Mouse (Mus musculus) embryonic facial prominence, embryonic 12.5 days (tissue): ENCODE measurements around the gene Itga7. TPM values are rescaled to one million over a fixed set of nuclear protein-coding genes. Genes with fewer than 3 reads are reported as not detected.

ENCODE experiments used
- ATAC-seq: fragments of 200-750 bp; cut with Nextera tagmentation; 2 replicates; pipeline ENCODE4 v1.8.0; 2017; ENCODE audit not compliant: insufficient number of reproducible peaks, insufficient read depth, low FRiP score, low TSS enrichment
- H3K27ac ChIP-seq: fragments of 300-500 bp; sonication (generic); 2 replicates; pipeline ENCODE4 v1.5.1; 2016; ENCODE audit warnings: mild to moderate bottlenecking
- H3K27me3 ChIP-seq: fragments of 300-500 bp; sonication (generic); 2 replicates; pipeline ENCODE4 v1.6.1; 2016; ENCODE audit warnings: mild to moderate bottlenecking, moderate library complexity
- H3K36me3 ChIP-seq: fragments of 300-500 bp; sonication (generic); 2 replicates; pipeline ENCODE4 v1.6.1; 2016; ENCODE audit warnings: mild to moderate bottlenecking
- H3K4me1 ChIP-seq: fragments of 300-500 bp; sonication (generic); 2 replicates; pipeline ENCODE4 v1.6.1; 2016
- H3K4me2 ChIP-seq: fragments of 300-500 bp; sonication (generic); replicated peaks from 2 replicates; pipeline ENCODE4 v1.6.1; 2016; ENCODE audit warnings: mild to moderate bottlenecking, moderate library complexity
- H3K4me3 ChIP-seq: fragments of 300-500 bp; sonication (generic); 2 replicates; pipeline ENCODE4 v1.5.1; 2016; ENCODE audit warnings: mild to moderate bottlenecking
- H3K9ac ChIP-seq: fragments of 300-500 bp; sonication (generic); 2 replicates; pipeline ENCODE4 v1.6.1; 2016; ENCODE audit warnings: mild to moderate bottlenecking, moderate library complexity
- H3K9me3 ChIP-seq: fragments of 300-500 bp; sonication (generic); 2 replicates; pipeline ENCODE4 v1.6.1; 2016; ENCODE audit warnings: mild to moderate bottlenecking, moderate library complexity
- WGBS: fragments of 180-500 bp; shearing (Covaris S2); methylation state at CpG from one replicate; pipeline ENCODE4 v1.1.7; 2016; 5-methylcytosine and 5-hydroxymethylcytosine counted together
- polyA plus RNA-seq: library from polyadenylated mRNA; unstranded; fragments of >200 nt; fragmentation: Nextera tagmentation; extraction: Ambion mirVana; gene quantifications from 2 replicates; pipeline ENCODE4 v1.2.1, GENCODE M21; 2016

The Itga7 gene
- polyA plus RNA-seq, 1 experiment from 2014 or later = 5.2 TPM

DNA sequence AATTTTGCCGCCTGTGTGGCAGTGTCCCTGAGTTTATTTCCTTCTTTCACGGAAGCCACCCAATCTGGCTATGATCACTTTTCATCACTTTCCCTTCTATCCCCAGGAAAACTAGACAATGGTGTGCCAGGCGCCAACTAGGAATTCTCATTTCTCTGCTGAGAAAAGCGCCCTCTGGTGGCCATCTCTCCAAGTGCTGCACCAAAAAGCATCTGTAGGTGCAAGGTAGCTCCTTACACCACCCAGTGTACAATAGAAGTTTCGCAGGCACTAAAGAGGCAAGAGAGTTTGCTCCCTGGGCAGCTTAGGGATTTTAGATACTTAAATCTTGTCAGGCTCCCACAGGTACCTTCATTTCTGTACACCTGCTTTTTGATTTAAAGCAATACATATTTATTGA lies 20.4 kb upstream of the Itga7 start:
- Histone ChIP-seq H3K4me2 (no peak overlapping the region), H3K4me1 (peaks cover 18% of the 10 kb centered on the region), H3K27me3 (no peaks in the 10 kb centered on the region), H3K36me3 (peaks cover 59% of the 10 kb centered on the region), H3K27ac (peak overlapping the region; percentile 50; the same call in 1 of the 2 replicates), H3K4me3 (no peak overlapping the region), H3K9me3 (no peaks in the 10 kb centered on the region), H3K9ac (peak overlapping the region; percentile 12; the same call in 1 of the 2 replicates)
- 10% methylated on average over 5 of the region's 5 CpGs for WGBS
- no peak for ATAC-seq

GRCm38 (mm10) chr10:128913696-128914095 lies 19.9 kb upstream of the Itga7 start:
- ATAC-seq = no peak
- Histone ChIP-seq H3K4me1 (peaks cover 18% of the 10 kb centered on the region), H3K27ac (no peak overlapping the region), H3K4me3 (no peak overlapping the region), H3K9ac (no peak overlapping the region), H3K36me3 (peaks cover 64% of the 10 kb centered on the region), H3K9me3 (no peaks in the 10 kb centered on the region), H3K27me3 (no peaks in the 10 kb centered on the region), H3K4me2 (no peak overlapping the region)
- 86% methylated on average over 12 of the region's 12 CpGs for WGBS

DNA sequence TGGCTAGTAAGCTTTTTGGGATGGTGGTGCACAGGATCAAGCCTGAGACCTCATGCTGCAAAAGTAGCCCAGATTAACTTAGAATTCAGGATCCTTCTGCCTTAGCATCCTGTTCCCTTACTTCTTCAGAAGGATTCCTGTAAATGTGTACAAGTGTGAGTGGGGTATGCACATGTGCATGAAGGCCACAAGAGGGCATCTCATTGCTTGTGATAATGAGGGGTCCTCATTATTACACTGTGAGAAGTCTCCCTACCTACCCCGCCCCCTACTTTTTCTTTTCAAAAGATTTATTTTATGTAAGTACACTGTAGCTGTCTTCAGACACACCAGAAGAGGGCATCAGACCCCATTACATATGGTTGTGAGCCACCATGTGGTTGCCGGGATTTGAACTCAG lies 18.1 kb upstream of the Itga7 start:
- no peak for ATAC-seq
- H3K36me3 ChIP-seq = peaks cover 64% of the 10 kb centered on the region
- no peaks in the 10 kb centered on the region for H3K9me3 ChIP-seq
- H3K4me2 ChIP-seq = no peak overlapping the region
- no peak overlapping the region for H3K4me3 ChIP-seq
- no peak overlapping the region for H3K27ac ChIP-seq
- peaks cover 29% of the 10 kb centered on the region for H3K4me1 ChIP-seq
- H3K27me3 ChIP-seq = no peaks in the 10 kb centered on the region
- H3K9ac ChIP-seq = no peak overlapping the region
- 94% methylated on average over 2 of the region's 2 CpGs for WGBS

DNA sequence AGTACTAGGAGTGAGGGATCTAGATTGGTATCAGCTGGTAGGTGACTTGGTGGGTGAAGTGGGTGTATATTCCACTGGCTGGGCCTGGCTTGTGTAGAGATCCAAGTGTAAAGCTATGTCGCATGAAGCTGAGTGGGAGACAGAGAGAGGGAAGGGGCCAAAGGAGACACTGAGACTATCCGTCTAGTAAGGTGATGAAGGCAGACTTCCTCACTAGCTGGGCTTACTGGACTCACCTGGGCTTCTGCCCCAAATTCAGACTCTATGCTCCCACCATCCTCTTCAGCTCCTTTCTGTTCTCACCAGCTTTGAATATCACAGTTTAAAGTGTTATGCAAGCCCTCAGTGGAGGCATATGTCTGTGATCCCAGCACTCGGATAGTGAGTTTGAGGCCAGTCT lies 17.0 kb upstream of the Itga7 start:
- 89% methylated on average over 3 of the region's 3 CpGs for whole genome bisulfite sequencing
- no peak for ATAC-seq
- H3K9ac ChIP-seq = no peak overlapping the region

DNA sequence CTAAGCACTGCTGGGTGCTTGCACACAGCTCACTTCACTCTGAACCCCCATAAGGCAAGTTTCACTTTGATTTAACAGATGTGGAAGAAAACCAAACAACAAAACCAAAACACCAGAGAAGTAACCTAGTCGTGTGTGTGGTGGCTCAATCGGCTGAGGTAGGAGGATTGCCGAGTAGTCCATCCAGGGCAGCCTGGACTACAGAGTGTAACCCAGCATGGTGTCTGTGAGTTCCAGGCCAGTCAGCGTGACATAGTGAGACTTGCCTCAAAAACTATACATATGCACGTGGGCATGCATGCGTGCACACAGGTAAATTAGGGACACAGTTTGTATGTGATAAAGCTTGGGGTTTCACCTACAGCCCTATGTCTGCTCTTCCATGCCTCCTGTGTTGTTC lies 16.2 kb upstream of the Itga7 start:
- Histone ChIP-seq H3K4me1 (peaks cover 32% of the 10 kb centered on the region), H3K4me2 (no peak overlapping the region), H3K4me3 (no peak overlapping the region), H3K27ac (no peak overlapping the region), H3K9ac (no peak overlapping the region), H3K27me3 (no peaks in the 10 kb centered on the region), H3K36me3 (peaks cover 54% of the 10 kb centered on the region), H3K9me3 (no peaks in the 10 kb centered on the region)
- WGBS = 90% methylated on average over 6 of the region's 6 CpGs
- no peak for ATAC-seq

More for the DNA sequence above, 17.0 kb upstream of the Itga7 start:
- Histone ChIP-seq H3K27me3 (no peaks in the 10 kb centered on the region), H3K36me3 (peaks cover 61% of the 10 kb centered on the region), H3K4me3 (no peak overlapping the region), H3K9me3 (no peaks in the 10 kb centered on the region), H3K4me2 (no peak overlapping the region), H3K27ac (no peak overlapping the region), H3K4me1 (peaks cover 30% of the 10 kb centered on the region)

- Histone ChIP-seq H3K9ac (no peak overlapping the region), H3K36me3 (peaks cover 48% of the 10 kb centered on the region), H3K9me3 (no peaks in the 10 kb centered on the region), H3K27ac (no peak overlapping the region), H3K4me3 (no peak overlapping the region), H3K4me2 (no peak overlapping the region), H3K27me3 (no peaks in the 10 kb centered on the region), H3K4me1 (peaks cover 31% of the 10 kb centered on the region)
- ATAC-seq = no peak
- WGBS = 81% methylated on average over 7 of the region's 7 CpGs
Measured at GRCm38 (mm10) chr10:128918246-128918645, 15.4 kb upstream of the Itga7 start.

DNA sequence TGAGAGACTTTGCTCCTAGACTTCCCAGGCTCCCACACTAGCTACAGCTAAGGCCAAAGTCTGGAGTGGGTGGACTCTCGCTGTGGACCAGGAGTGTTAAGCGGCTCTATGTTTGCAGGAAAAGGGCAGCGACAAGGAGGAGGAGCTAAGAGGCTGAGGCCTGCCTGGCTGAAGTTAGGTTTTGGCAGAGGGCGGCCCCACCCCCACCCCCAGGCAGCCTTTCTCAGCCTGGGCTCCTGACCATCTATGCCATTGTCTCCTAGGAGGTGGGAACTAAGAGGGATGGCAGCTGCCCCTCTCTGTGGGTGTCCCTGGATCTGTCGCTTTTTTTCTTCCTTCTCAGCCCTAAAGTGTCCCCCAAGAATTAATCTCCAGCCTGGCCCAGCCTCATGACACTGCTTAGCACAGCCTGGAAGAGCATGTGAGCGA lies 14.4 kb upstream of the Itga7 start:
- H3K4me3 ChIP-seq = no peak overlapping the region
- H3K27ac ChIP-seq = no peak overlapping the region; the same call in 1 of the 2 replicates
- H3K4me1 ChIP-seq = peaks cover 35% of the 10 kb centered on the region
- H3K9ac ChIP-seq = no peak overlapping the region
- H3K9me3 ChIP-seq = no peaks in the 10 kb centered on the region
- no peaks in the 10 kb centered on the region for H3K27me3 ChIP-seq
- H3K4me2 ChIP-seq = no peak overlapping the region
- WGBS = 19% methylated on average over 6 of the region's 6 CpGs
- no peak for ATAC-seq
- H3K36me3 ChIP-seq = peaks cover 40% of the 10 kb centered on the region

DNA sequence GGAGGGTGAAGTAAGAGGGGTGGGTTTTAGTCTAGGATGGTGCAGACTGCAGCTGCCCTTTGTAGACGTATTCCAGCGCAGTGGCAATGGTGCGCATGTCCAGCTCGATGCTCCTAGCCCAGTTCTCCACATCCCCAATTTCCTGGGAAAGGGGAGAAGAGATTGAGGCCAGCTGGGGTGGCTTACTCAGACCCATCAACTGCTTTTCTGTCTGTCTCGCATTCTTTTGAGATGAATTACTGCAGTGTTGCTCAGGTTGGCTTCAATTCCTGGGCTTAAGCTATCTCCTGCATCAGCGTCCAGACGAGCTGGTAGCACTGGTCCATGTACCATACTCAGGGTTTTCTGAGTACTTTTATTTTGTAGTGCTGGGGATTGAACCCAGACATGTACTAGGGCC lies 13.7 kb upstream of the Itga7 start:
- Histone ChIP-seq H3K9me3 (no peaks in the 10 kb centered on the region), H3K4me1 (peaks cover 35% of the 10 kb centered on the region), H3K4me3 (no peak overlapping the region), H3K4me2 (no peak overlapping the region), H3K27me3 (no peaks in the 10 kb centered on the region), H3K36me3 (peaks cover 33% of the 10 kb centered on the region), H3K27ac (no peak overlapping the region), H3K9ac (no peak overlapping the region)
- whole genome bisulfite sequencing = 75% methylated on average over 7 of the region's 7 CpGs
- ATAC-seq = no peak

DNA sequence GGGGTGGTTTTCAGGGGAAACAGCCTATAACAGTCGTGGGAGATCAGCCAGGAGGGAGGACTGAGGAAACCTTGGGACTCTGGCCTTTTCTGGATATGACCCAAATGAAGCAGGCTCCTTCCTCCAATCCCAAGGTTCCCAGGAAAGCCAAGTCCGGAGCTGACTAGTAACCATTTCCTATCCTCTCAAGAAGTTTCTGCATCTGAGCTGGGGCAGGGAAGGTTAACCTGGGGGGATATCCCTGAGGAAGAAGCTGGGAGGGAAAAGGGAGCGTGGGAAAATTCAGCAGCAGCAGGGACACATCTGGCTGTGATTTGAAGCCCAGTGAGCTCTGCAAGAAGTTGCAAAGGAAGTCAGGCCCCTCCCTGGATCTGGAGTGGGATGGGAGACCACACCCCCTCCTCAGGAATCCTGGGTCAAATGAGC lies 12.9 kb upstream of the Itga7 start:
- Histone ChIP-seq H3K4me3 (no peak overlapping the region), H3K27me3 (no peaks in the 10 kb centered on the region), H3K27ac (peak overlapping the region; percentile 69; the same call in 1 of the 2 replicates), H3K4me2 (no peak overlapping the region), H3K9me3 (no peaks in the 10 kb centered on the region), H3K9ac (no peak overlapping the region), H3K4me1 (peaks cover 35% of the 10 kb centered on the region), H3K36me3 (peaks cover 27% of the 10 kb centered on the region)
- no peak for ATAC-seq
- WGBS = 33% methylated on average over 3 of the region's 3 CpGs

- no peak for ATAC-seq
- H3K27me3 ChIP-seq = no peaks in the 10 kb centered on the region
- 0 out of 2 replicates have a peak overlapping the region, but pooled peaks have one; percentile 69 for H3K27ac ChIP-seq
- peak overlapping the region; percentile 0; the same call in 1 of the 2 replicates for H3K9ac ChIP-seq
- H3K36me3 ChIP-seq = peaks cover 24% of the 10 kb centered on the region
- no peak overlapping the region for H3K4me3 ChIP-seq
- 68% methylated on average over 1 of the region's 1 CpGs for WGBS
- 0 out of 2 replicates have a peak overlapping the region, but pooled peaks have one; percentile 0 for H3K4me2 ChIP-seq
- no peaks in the 10 kb centered on the region for H3K9me3 ChIP-seq
- peaks cover 35% of the 10 kb centered on the region for H3K4me1 ChIP-seq
Measured at GRCm38 (mm10) chr10:128921251-128921650, 12.4 kb upstream of the Itga7 start.

- no peaks in the 10 kb centered on the region for H3K9me3 ChIP-seq
- H3K4me2 ChIP-seq = peak overlapping the region; percentile 57
- no peak overlapping the region for H3K27ac ChIP-seq
- H3K4me1 ChIP-seq = peaks cover 35% of the 10 kb centered on the region
- peaks cover 15% of the 10 kb centered on the region for H3K36me3 ChIP-seq
- peak overlapping the region; percentile 79 for H3K4me3 ChIP-seq
- WGBS = 73% methylated on average over 16 of the region's 16 CpGs
- no peaks in the 10 kb centered on the region for H3K27me3 ChIP-seq
- no peak for ATAC-seq
- H3K9ac ChIP-seq = peak overlapping the region; percentile 71
Measured at GRCm38 (mm10) chr10:128921883-128922821, 11.5 kb upstream of the Itga7 start.

- peak within 1 kb of the TSS; percentile 79 for H3K4me3 ChIP-seq
- peak within 1 kb of the TSS; percentile 57 for H3K4me2 ChIP-seq
- H3K27ac ChIP-seq = peak within 1 kb of the TSS; percentile 77
- H3K27me3 ChIP-seq = 0 out of 2 replicates have a peak, but pooled peaks cover 4% of the 10 kb centered on the region
- H3K9me3 ChIP-seq = no peaks in the 10 kb centered on the region
- ATAC-seq = no peak
- peaks cover 35% of the 10 kb centered on the region for H3K4me1 ChIP-seq
- H3K36me3 ChIP-seq = peaks cover 9% of the 10 kb centered on the region
- peak within 1 kb of the TSS; percentile 71 for H3K9ac ChIP-seq
- WGBS = 24% methylated on average over 1 of the region's 1 CpGs
Measured at GRCm38 (mm10) chr10:128922822-128923012, 10.9 kb upstream of the Itga7 start, which contains the start of gene Rdh5. TSS of gene Rdh5 (minus strand) at chr10:128922888.
